21 mouse cellular contexts compared by ENCODE assay signal in the genomic region with DNA sequence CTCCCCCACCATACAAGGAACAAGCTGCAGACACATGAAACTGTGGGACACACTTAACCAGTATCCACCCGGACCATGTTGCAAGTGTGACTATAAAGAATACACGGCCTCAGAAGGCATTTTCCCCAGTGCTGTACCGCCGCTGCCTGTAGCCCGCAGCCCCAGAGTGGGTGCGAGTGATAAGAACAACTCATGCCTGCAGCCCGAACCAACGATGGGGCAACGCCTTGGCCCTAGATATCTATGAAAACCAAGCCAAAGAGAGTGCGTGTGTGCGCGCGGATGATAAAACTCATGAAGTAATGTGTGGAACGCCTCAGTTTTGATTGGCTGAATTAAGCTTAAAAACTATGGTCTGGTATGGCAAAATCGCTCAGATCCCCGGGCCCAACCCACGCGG.
A peak's percentile ranks its signal among the peaks of the same experiment; 100 is the strongest.
DNase-seq lines count a peak whose midpoint lies in the region; ATAC-seq and TF ChIP-seq lines count a peak whose summit lies in the region.
"Had no signal": no experiment of that assay in that cellular context is flagged by ENCODE, and none has a peak within 500 bp of the region (broad histone marks: within the 10 kb centered on the region; RNA-seq: fewer than 3 reads in every experiment).

No protein-coding gene starts in this region.

- H3K4me2 ChIP-seq in kidney, embryonic 15.5 days: no peak overlapping the region
- H3K4me2 ChIP-seq in limb, embryonic 13.5 days (replicated peaks): no peak overlapping the region
- H3K4me2 ChIP-seq: hindbrain, embryonic 15.5 days; liver, embryonic 15.5 days; midbrain, embryonic 12.5 days; neural tube, embryonic 15.5 days had no signal

- no peak for DNase-seq in kidney, adult 9 months
- DNase-seq in ES-E14 (ENCODE audit: low read depth, low spot score): no peak
- DNase-seq in Muller cell, postnatal 12 days (ENCODE audit: inconsistent ontology term): no peak
- DNase-seq: adrenal gland, adult 8-10 months; cerebellum, adult 11 months; cerebellum, postnatal 36 days; gastrocnemius, postnatal 10 days; heart, postnatal 14 days; lung, postnatal 4 days; right cerebral cortex, postnatal 4 days; thymus, adult 2 months had no signal

- H3K27ac ChIP-seq in kidney, embryonic 15.5 days: peak overlapping the region; percentile 54; the same call in 1 of the 2 replicates
- no peak overlapping the region for H3K27ac ChIP-seq in ES-E14 (ENCODE audit: insufficient read depth, low read depth, low read length, poor library complexity, severe bottlenecking)
- H3K27ac ChIP-seq in limb, embryonic 13.5 days: peak overlapping the region; percentile 67
- H3K27ac ChIP-seq: hindbrain, embryonic 15.5 days; liver, embryonic 15.5 days; neural tube, embryonic 15.5 days had no signal

- ATAC-seq in kidney, embryonic 15.5 days (replicated peaks; ENCODE audit: low FRiP score): no peak
- no peak for ATAC-seq in limb, embryonic 13.5 days (ENCODE audit: low FRiP score, low read depth)
- ATAC-seq in monocyte, adult 5-6 weeks (replicated peaks; ENCODE audit: insufficient number of reproducible peaks, low FRiP score, low TSS enrichment, poor library complexity, severe bottlenecking): no peak
- ATAC-seq: intestine, postnatal 0 days had no signal

- WGBS in kidney, embryonic 15.5 days: 92% methylated on average over 18 of the region's 18 CpGs
- 85% methylated on average over 18 of the region's 18 CpGs for WGBS in limb, embryonic 13.5 days

- peaks cover 32% of the 10 kb centered on the region for H3K4me1 ChIP-seq in kidney, embryonic 15.5 days
- H3K4me1 ChIP-seq in E14TG2a.4 (replicated peaks; ENCODE audit: low read depth, low read length): peaks cover 53% of the 10 kb centered on the region
- H3K4me1 ChIP-seq in ES-E14 (ENCODE audit: control insufficient read depth in 2 of 2, insufficient read depth in 2 of 2, low read length in 2 of 2, poor library complexity in 1 of 2): peaks cover 16 to 24% of the 10 kb centered on the region in 2 experiments
- peaks cover 50% of the 10 kb centered on the region for H3K4me1 ChIP-seq in limb, embryonic 13.5 days
- H3K4me1 ChIP-seq: liver, embryonic 15.5 days had no signal

- TF ChIP-seq CTCF in E14TG2a.4 (conservative IDR thresholded peaks at IDR 0.05; ENCODE audit: low read length): no peak

- H3K4me3 ChIP-seq in kidney, embryonic 15.5 days (replicated peaks): no peak overlapping the region
- H3K4me3 ChIP-seq in E14TG2a.4 (replicated peaks; ENCODE audit: low read length) (peak overlapping the region; percentile 51), ES-E14 (ENCODE audit: insufficient read depth in 1 of 2, low read depth in 1 of 2, low read length in 2 of 2, poor library complexity in 1 of 2, severe bottlenecking in 1 of 2) (peak overlapping the region; percentile 2 to 32; a peak in 2 of 4 replicates)
- H3K4me3 ChIP-seq in limb, embryonic 13.5 days: no peak overlapping the region
- H3K4me3 ChIP-seq: hindbrain, embryonic 15.5 days; liver, embryonic 15.5 days; midbrain, embryonic 12.5 days; myocyte; neural tube, embryonic 15.5 days had no signal

- no peaks in the 10 kb centered on the region for H3K9me3 ChIP-seq in kidney, embryonic 15.5 days (replicated peaks)
- H3K9me3 ChIP-seq in E14TG2a.4 (ENCODE audit: low read length) (no peaks in the 10 kb centered on the region), ES-E14 (ENCODE audit: control insufficient read depth, insufficient read depth, low read depth, low read length) (no peaks in the 10 kb centered on the region)
- no peaks in the 10 kb centered on the region for H3K9me3 ChIP-seq in limb, embryonic 13.5 days
- H3K9me3 ChIP-seq: hindbrain, embryonic 15.5 days; liver, embryonic 15.5 days; midbrain, embryonic 12.5 days; neural tube, embryonic 15.5 days had no signal

- no peaks in the 10 kb centered on the region for H3K27me3 ChIP-seq in kidney, embryonic 15.5 days
- H3K27me3 ChIP-seq in E14TG2a.4 (ENCODE audit: insufficient read depth, low read length): peaks cover 34% of the 10 kb centered on the region
- H3K27me3 ChIP-seq in limb, embryonic 13.5 days: no peaks in the 10 kb centered on the region; the same call in 1 of the 2 replicates
- H3K27me3 ChIP-seq: hindbrain, embryonic 15.5 days; liver, embryonic 15.5 days; midbrain, embryonic 12.5 days; neural tube, embryonic 15.5 days had no signal

- H3K36me3 ChIP-seq in kidney, embryonic 15.5 days: no peaks in the 10 kb centered on the region
- H3K36me3 ChIP-seq in E14TG2a.4 (ENCODE audit: insufficient read depth, low read length): no peaks in the 10 kb centered on the region
- no peaks in the 10 kb centered on the region for H3K36me3 ChIP-seq in ES-E14 (ENCODE audit: control insufficient read depth, insufficient read depth, low read length, poor library complexity, severe bottlenecking)
- no peaks in the 10 kb centered on the region for H3K36me3 ChIP-seq in limb, embryonic 13.5 days
- H3K36me3 ChIP-seq: hindbrain, embryonic 15.5 days; liver, embryonic 15.5 days; midbrain, embryonic 12.5 days; neural tube, embryonic 15.5 days had no signal

- in situ Hi-C loops in ES-E14 (cut with MboI; ENCODE audit: low sequenced_read_pairs in 2 of 2, unreplicated experiment in 2 of 2): no loop called here

- no peak overlapping the region for H3K9ac ChIP-seq in kidney, embryonic 15.5 days
- H3K9ac ChIP-seq in ES-E14 (ENCODE audit: insufficient read depth, low read depth, low read length, poor library complexity, severe bottlenecking): 0 out of 2 replicates have a peak overlapping the region, but pooled peaks have one; percentile 16
- no peak overlapping the region for H3K9ac ChIP-seq in limb, embryonic 13.5 days
- H3K9ac ChIP-seq: hindbrain, embryonic 15.5 days; liver, embryonic 15.5 days; midbrain, embryonic 12.5 days; neural tube, embryonic 15.5 days had no signal

TF ChIP-seq in ES-E14, 5 proteins besides CTCF, POLR2A, EP300 and RAD21:
- TF ChIP-seq ZNF384 (IDR thresholded peaks at IDR 0.05; ENCODE audit: low read depth, low read length) (no peak), ZC3H11A (IDR thresholded peaks at IDR 0.05; ENCODE audit: borderline replicate concordance, low read depth, low read length) (no peak), MAFK (IDR thresholded peaks at IDR 0.05; ENCODE audit: insufficient read depth, low read depth, low read length) (no peak), CHD2 (IDR thresholded peaks at IDR 0.05; ENCODE audit: low read depth, low read length) (no peak), HCFC1 (IDR thresholded peaks at IDR 0.05; ENCODE audit: borderline replicate concordance, insufficient read depth, low read length) (no peak)

Comparison
In these comparisons a context has a peak if more than half of its experiments do, and no peak if none do; other contexts are left out.
1. H3K4me3 ChIP-seq: peak in E14TG2a.4 (single experiment) and ES-E14 (2 of 2); none in kidney, embryonic 15.5 days (single experiment) and limb, embryonic 13.5 days (single experiment).